In the genomic region with DNA sequence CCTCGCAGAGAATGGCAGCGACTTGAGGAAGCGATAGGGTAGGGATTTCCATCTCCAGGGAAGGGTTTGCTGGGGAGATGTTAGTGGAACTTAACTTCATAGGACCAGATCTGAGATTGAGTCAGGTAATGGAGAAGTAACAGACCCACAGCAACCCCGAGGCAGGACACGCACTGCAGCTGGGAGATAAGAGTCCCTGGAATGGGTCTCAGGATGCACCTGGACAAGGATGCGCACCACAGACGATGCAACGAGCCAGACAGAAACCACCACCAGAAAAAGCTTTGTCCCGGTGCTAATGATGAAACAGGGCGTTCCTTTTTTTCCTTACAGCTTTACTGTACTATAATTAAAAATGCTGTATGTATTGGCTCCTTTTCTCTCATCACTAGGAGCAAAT, we compare ENCODE assay signal across 31 mouse cellular contexts.
"Had no signal": no experiment of that assay in that cellular context is flagged by ENCODE, and none has a peak within 500 bp of the region (broad histone marks: within the 10 kb centered on the region; RNA-seq: fewer than 3 reads in every experiment).

No protein-coding gene starts in this region.

- H3K4me1 ChIP-seq: liver, embryonic 12.5 days; liver, embryonic 13.5 days; liver, embryonic 15.5 days; midbrain, embryonic 10.5 days; midbrain, embryonic 12.5 days; midbrain, embryonic 13.5 days; midbrain, embryonic 15.5 days; neural tube, embryonic 12.5 days had no signal

- H3K27ac ChIP-seq: limb, embryonic 10.5 days; limb, embryonic 12.5 days; limb, embryonic 13.5 days; limb, embryonic 15.5 days; liver, embryonic 12.5 days; liver, embryonic 13.5 days; liver, embryonic 14.5 days; liver, embryonic 15.5 days; lung, embryonic 15.5 days; macrophage; midbrain, embryonic 10.5 days; midbrain, embryonic 12.5 days; midbrain, embryonic 13.5 days; midbrain, embryonic 15.5 days; neural tube, embryonic 12.5 days had no signal

- H3K9me3 ChIP-seq: limb, embryonic 10.5 days; limb, embryonic 12.5 days; limb, embryonic 13.5 days; limb, embryonic 15.5 days; liver, embryonic 15.5 days; lung, embryonic 15.5 days; midbrain, embryonic 10.5 days; midbrain, embryonic 12.5 days; midbrain, embryonic 13.5 days; midbrain, embryonic 15.5 days; neural tube, embryonic 12.5 days had no signal

- H3K4me3 ChIP-seq: limb, embryonic 10.5 days; limb, embryonic 12.5 days; limb, embryonic 13.5 days; limb, embryonic 15.5 days; liver, embryonic 12.5 days; liver, embryonic 13.5 days; liver, embryonic 15.5 days; lung, embryonic 15.5 days; megakaryocyte, embryonic 14.5 days; midbrain, embryonic 10.5 days; midbrain, embryonic 12.5 days; midbrain, embryonic 13.5 days; midbrain, embryonic 15.5 days; myocyte; neural tube, embryonic 12.5 days had no signal

- DNase-seq: left cerebral cortex, postnatal 4 days; liver; liver, embryonic 13.5 days; liver, postnatal 0 days; lung, adult 18-20 months; lung, adult 2 months; lung, embryonic 14.5 days; lung, postnatal 10 days; lung, postnatal 14 days; lung, postnatal 36 days; lung, postnatal 4 days; midbrain, embryonic 14.5 days had no signal

- H3K9ac ChIP-seq: limb, embryonic 12.5 days; limb, embryonic 13.5 days; limb, embryonic 15.5 days; liver, embryonic 12.5 days; liver, embryonic 13.5 days; liver, embryonic 14.5 days; liver, embryonic 15.5 days; liver, postnatal 0 days; lung, embryonic 14.5 days; lung, embryonic 15.5 days; midbrain, embryonic 12.5 days; midbrain, embryonic 13.5 days; midbrain, embryonic 15.5 days; neural tube, embryonic 12.5 days had no signal

- H3K27me3 ChIP-seq: limb, embryonic 12.5 days; limb, embryonic 13.5 days; limb, embryonic 15.5 days; liver, embryonic 12.5 days; liver, embryonic 13.5 days; liver, embryonic 15.5 days; lung, embryonic 15.5 days; megakaryocyte, embryonic 14.5 days; midbrain, embryonic 15.5 days; neural tube, embryonic 12.5 days had no signal

- H3K36me3 ChIP-seq: limb, embryonic 10.5 days; limb, embryonic 12.5 days; limb, embryonic 13.5 days; limb, embryonic 15.5 days; liver, embryonic 12.5 days; liver, embryonic 13.5 days; liver, embryonic 15.5 days; lung, embryonic 15.5 days; midbrain, embryonic 10.5 days; midbrain, embryonic 12.5 days; midbrain, embryonic 13.5 days; midbrain, embryonic 15.5 days; neural tube, embryonic 12.5 days had no signal

- ATAC-seq: liver, embryonic 12.5 days; liver, postnatal 0 days; lung, postnatal 0 days; midbrain, embryonic 13.5 days; midbrain, embryonic 15.5 days; midbrain, embryonic 16.5 days had no signal

- H3K4me2 ChIP-seq: limb, embryonic 12.5 days; limb, embryonic 13.5 days; limb, embryonic 15.5 days; liver, embryonic 11.5 days; liver, embryonic 12.5 days; liver, embryonic 13.5 days; liver, embryonic 15.5 days; lung, embryonic 14.5 days; lung, embryonic 15.5 days; midbrain, embryonic 12.5 days; midbrain, embryonic 13.5 days; midbrain, embryonic 15.5 days; neural tube, embryonic 12.5 days had no signal
